Mouse (Mus musculus): ENCODE results near the gene Ppp1ca. TPM values are rescaled to one million over a fixed set of nuclear protein-coding genes. Genes with fewer than 3 reads are reported as not detected.
A peak's percentile ranks its signal among the peaks of the same experiment; 100 is the strongest.

Ppp1ca gene
- polyA plus RNA-seq, 1 experiment from 2014 or later, result 759 TPM

DNA sequence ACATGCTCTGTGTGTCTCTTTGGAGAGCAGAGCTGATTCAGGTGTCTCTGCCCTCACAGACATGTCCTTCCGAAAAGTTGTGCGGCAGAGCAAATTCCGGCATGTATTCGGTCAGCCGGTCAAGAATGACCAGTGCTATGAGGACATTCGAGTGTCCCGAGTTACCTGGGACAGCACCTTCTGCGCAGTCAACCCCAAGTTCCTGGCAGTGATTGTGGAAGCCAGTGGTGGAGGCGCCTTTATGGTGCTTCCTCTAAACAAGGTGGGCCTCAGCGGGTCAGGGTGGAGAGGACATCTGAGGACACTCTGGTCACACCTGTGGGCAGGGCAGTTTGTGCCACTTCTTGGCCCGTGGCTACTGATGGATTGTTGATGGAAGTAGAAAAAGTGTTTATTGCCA is 42.6 kb upstream of the Ppp1ca start:
- Histone ChIP-seq H3K36me3 (peaks cover 39% of the 10 kb centered on the region), H3K4me2 (peak overlapping the region; percentile 81), H3K27ac (peak overlapping the region; percentile 81), H3K9ac (peak overlapping the region; percentile 90), H3K27me3 (no peaks in the 10 kb centered on the region), H3K4me1 (peaks cover 22% of the 10 kb centered on the region), H3K9me3 (no peaks in the 10 kb centered on the region), H3K4me3 (peak overlapping the region; percentile 92)
- WGBS, result 85% methylated on average over 11 of the region's 11 CpGs
- no peak for ATAC-seq (ENCODE audit: insufficient number of reproducible peaks, low FRiP score, low TSS enrichment, low read depth)

DNA sequence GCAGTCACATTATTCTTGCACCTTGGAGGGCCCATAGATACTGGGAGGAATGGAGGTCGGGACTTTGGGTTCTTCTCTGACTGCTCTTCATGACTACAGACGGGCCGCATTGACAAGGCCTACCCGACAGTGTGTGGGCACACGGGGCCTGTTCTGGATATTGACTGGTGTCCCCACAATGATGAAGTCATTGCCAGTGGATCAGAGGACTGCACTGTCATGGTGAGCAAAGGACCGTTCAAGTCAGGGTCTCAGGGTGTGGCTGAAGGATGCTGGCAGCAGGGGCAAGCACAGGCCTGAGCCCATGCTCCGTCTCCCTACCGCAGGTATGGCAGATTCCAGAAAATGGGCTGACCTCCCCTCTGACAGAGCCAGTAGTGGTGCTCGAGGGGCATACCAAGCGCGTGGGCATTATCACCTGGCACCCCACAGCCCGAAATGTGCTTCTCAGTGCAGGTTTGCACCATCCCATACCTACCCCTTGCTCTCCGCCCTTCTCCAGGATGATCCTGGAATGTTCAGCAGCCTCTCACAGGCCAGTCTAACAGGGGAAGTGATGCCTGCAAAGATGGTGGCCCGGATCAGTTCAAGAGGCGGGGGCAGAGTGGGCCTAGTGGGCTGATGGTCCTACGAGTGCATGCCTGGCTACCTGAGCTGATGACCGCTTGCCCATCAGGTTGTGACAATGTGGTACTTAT is 42.0 kb upstream of the Ppp1ca start:
- H3K36me3 ChIP-seq, result peaks cover 39% of the 10 kb centered on the region
- H3K27me3 ChIP-seq, result no peaks in the 10 kb centered on the region
- peaks cover 22% of the 10 kb centered on the region for H3K4me1 ChIP-seq
- no peak overlapping the region for H3K9ac ChIP-seq
- 93% methylated on average over 17 of the region's 17 CpGs for WGBS
- H3K9me3 ChIP-seq, result no peaks in the 10 kb centered on the region
- H3K4me3 ChIP-seq, result peak overlapping the region; percentile 92
- no peak for ATAC-seq (ENCODE audit: insufficient number of reproducible peaks, low FRiP score, low TSS enrichment, low read depth)
- H3K27ac ChIP-seq, result no peak overlapping the region
- H3K4me2 ChIP-seq, result peak overlapping the region; percentile 81

DNA sequence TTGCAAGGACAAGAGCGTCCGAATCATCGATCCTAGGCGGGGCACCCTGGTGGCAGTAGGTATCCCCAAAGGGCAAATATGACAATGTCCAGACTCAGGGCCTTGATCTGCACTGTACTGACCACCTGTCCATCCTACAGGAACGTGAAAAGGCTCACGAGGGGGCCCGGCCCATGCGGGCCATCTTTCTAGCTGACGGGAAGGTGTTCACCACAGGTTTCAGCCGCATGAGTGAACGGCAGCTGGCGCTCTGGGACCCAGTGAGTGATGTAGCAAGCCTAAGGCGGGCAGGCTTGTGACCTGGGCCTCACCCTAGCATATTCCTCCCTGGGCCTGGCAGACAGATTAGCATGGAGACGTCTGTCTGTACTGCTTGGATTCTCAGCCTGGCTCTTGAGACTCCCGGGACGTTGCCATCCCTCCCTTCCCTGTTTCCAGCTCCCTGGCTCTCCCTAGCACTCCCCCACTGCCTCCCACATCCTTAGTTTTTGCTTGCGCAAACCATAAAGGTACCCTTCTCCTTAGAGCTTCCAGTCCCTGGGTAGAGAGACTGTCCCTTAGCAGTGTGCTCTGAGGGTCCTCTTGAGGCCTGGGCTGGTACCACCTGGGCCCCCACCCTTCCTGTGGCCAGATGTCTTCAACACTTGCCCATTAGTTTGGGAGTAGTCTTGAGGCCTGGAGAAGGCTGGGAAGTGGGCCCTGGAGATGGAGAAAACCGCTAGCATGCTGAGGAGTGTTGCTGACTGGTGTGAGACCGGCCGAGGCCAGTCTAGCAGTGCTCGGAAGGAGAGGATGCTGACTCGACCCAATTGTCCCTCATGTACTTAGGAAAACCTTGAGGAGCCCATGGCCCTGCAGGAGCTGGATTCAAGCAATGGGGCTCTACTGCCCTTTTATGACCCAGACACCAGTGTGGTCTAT is 41.0 kb upstream of the Ppp1ca start:
- Histone ChIP-seq H3K4me2 (no peak overlapping the region), H3K27ac (no peak overlapping the region), H3K9ac (no peak overlapping the region), H3K9me3 (no peaks in the 10 kb centered on the region), H3K4me3 (no peak overlapping the region), H3K4me1 (peaks cover 22% of the 10 kb centered on the region), H3K27me3 (no peaks in the 10 kb centered on the region), H3K36me3 (peaks cover 46% of the 10 kb centered on the region)
- 89% methylated on average over 22 of the region's 22 CpGs for WGBS
- no peak for ATAC-seq (ENCODE audit: insufficient number of reproducible peaks, low FRiP score, low TSS enrichment, low read depth)

DNA sequence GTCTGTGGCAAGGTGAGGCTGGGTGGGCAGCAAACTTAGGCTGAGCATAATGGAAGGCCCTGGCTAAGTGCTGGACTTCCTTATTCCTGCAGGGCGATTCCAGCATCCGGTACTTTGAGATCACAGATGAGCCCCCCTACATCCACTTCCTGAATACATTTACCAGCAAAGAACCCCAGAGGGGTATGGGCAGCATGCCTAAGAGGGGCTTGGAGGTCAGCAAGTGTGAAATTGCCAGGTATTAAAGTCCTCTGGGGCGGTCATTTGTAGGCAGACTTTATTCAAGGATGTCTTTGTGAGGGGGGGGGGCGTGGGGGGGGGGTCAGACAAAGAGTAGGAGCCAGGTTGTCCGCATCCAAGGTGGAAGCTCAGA is 40.4 kb upstream of the Ppp1ca start:
- ATAC-seq (ENCODE audit: insufficient number of reproducible peaks, low FRiP score, low TSS enrichment, low read depth), result no peak
- Histone ChIP-seq H3K4me1 (peaks cover 22% of the 10 kb centered on the region), H3K9me3 (no peaks in the 10 kb centered on the region), H3K4me3 (no peak overlapping the region), H3K27me3 (no peaks in the 10 kb centered on the region), H3K27ac (no peak overlapping the region), H3K4me2 (no peak overlapping the region), H3K9ac (no peak overlapping the region), H3K36me3 (peaks cover 53% of the 10 kb centered on the region)
- 65% methylated on average over 5 of the region's 5 CpGs for WGBS

DNA sequence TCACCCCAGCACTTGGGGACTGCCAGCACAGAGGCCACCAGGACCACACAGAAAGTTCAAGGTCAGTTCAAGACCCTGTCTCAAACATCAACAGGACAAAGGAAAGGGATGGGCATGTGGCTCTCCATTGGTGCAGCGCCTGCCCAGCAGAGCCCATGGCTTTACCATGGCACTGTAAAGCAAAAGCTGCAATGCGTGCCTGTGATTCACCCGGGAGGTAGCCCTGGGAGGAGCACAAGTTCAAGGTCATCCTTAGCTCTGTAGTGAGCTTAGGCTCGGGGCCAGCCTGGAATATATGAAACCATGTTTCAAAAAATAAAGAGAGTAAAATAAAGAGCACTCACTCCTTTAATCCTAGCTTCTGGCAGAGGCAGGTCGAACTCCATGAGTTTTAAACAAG is 40.0 kb upstream of the Ppp1ca start:
- H3K4me2 ChIP-seq, result no peak overlapping the region
- peaks cover 57% of the 10 kb centered on the region for H3K36me3 ChIP-seq
- H3K9me3 ChIP-seq, result no peaks in the 10 kb centered on the region
- H3K4me1 ChIP-seq, result peaks cover 22% of the 10 kb centered on the region
- no peak for ATAC-seq (ENCODE audit: insufficient number of reproducible peaks, low FRiP score, low TSS enrichment, low read depth)
- no peaks in the 10 kb centered on the region for H3K27me3 ChIP-seq
- no peak overlapping the region for H3K4me3 ChIP-seq
- 90% methylated on average over 5 of the region's 5 CpGs for WGBS
- no peak overlapping the region for H3K9ac ChIP-seq
- no peak overlapping the region for H3K27ac ChIP-seq

DNA sequence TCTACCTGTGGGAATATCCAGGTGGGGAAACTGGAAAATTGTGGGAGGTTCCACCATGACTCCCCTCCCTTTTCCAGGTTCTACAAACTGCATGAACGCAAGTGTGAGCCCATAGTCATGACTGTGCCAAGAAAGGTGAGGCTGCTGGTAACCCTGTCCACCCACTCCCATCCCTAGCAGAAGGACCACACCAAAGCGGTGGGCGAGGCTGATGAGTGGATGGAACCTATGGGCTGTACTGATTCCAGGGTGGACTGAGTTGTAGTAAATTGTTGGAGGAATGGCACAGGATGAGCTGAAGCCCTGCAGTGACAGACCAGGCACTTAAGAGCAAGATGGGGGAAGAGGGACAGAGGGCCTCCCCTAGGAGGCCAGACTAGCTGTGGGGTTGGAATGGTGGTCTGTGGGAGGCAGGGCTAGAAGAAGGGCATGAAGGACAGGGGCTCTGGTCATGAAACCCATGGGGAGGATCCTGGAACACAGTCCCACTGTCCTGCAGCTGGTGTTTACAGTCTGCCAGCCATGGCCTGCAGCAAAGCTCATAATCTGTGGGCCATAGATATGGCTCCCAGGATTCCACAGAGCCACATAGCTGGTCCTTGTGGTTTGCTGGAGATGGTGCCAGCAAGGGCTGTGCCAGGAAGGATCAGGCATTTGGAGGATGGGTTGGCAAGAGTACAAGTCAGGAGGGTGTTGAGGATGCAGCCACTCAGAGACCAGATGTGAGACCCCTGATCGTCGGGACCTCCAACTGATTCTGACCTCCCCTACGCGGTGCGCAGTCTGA is 39.2 kb upstream of the Ppp1ca start:
- H3K4me2 ChIP-seq, result no peak overlapping the region

DNA sequence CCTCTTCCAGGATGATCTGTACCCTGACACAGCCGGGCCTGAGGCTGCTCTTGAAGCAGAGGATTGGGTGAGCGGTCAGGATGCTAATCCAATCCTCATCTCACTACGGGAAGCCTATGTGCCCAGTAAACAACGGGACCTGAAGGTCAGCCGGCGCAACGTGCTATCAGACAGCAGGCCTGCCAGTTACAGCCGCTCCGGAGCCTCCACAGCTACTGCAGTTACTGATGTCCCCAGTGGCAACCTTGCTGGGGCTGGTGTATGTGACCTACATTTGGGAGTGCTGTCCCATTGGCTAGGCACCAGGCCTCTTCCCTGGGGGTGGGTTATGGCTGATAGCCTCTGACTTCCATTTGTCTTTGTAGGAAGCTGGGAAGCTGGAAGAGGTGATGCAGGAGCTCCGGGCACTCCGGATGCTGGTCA is 38.6 kb upstream of the Ppp1ca start, which contains the start of gene Ptprcap:
Gene Ptprcap (plus strand): TSS at position 373 of the 423 bp plus-strand sequence.
- no peak within 1 kb of the TSS for H3K9ac ChIP-seq
- H3K4me3 ChIP-seq, result no peak within 1 kb of the TSS

More for the DNA sequence above, 39.2 kb upstream of the Ppp1ca start:
- ATAC-seq (ENCODE audit: insufficient number of reproducible peaks, low FRiP score, low TSS enrichment, low read depth), result no peak
- Histone ChIP-seq H3K27me3 (no peaks in the 10 kb centered on the region), H3K4me3 (no peak overlapping the region), H3K4me1 (peaks cover 20% of the 10 kb centered on the region), H3K27ac (no peak overlapping the region), H3K9ac (no peak overlapping the region), H3K9me3 (no peaks in the 10 kb centered on the region), H3K36me3 (peaks cover 64% of the 10 kb centered on the region)
- WGBS, result 85% methylated on average over 8 of the region's 8 CpGs

DNA sequence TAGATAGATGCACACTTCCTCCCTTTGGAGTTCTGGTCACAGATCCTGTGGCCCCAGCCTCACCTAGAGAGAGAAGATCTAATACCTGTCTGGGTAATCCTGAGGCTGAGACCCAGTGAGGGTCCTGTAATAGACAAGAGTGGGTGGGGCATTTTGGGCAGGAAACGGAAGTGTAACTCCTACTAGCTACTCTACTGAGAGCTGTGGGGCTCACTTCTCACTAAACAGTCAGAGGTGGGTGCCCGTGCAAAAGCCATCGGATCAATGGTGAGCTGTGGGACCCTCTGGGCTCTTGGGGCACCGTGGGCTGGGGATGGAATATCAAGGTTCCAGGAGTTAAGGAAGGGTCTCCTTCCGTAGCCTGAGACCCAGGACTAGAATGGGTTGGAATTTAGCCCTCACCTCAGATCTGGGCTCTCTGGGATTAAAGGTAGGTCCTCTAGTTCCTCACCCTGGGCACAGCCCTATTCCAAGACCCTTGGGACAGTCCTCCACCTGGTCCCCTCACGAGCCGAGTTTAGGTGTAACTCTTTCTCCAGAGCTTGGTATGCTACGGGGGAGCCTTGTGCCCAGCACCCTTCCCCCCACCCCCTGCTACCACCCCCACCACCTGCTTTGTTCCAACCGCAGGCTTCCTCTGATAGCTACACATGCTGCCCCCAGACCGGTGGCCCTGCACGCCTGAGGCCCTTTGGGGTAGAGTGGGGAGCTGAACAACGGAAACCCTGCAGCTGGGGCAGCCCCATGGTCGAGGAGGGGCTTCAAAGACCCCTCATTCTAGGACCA is 37.2 kb upstream of the Ppp1ca start:
- WGBS, result 78% methylated on average over 13 of the region's 13 CpGs

More for the DNA sequence above, 38.6 kb upstream of the Ppp1ca start, which contains the start of gene Ptprcap:
- Histone ChIP-seq H3K4me1 (peaks cover 15% of the 10 kb centered on the region), H3K4me2 (no peak within 1 kb of the TSS), H3K9me3 (no peaks in the 10 kb centered on the region), H3K27ac (no peak within 1 kb of the TSS), H3K27me3 (no peaks in the 10 kb centered on the region), H3K36me3 (peaks cover 70% of the 10 kb centered on the region)
- 72% methylated on average over 11 of the region's 11 CpGs for WGBS
- ATAC-seq (ENCODE audit: insufficient number of reproducible peaks, low FRiP score, low TSS enrichment, low read depth), result no peak

DNA sequence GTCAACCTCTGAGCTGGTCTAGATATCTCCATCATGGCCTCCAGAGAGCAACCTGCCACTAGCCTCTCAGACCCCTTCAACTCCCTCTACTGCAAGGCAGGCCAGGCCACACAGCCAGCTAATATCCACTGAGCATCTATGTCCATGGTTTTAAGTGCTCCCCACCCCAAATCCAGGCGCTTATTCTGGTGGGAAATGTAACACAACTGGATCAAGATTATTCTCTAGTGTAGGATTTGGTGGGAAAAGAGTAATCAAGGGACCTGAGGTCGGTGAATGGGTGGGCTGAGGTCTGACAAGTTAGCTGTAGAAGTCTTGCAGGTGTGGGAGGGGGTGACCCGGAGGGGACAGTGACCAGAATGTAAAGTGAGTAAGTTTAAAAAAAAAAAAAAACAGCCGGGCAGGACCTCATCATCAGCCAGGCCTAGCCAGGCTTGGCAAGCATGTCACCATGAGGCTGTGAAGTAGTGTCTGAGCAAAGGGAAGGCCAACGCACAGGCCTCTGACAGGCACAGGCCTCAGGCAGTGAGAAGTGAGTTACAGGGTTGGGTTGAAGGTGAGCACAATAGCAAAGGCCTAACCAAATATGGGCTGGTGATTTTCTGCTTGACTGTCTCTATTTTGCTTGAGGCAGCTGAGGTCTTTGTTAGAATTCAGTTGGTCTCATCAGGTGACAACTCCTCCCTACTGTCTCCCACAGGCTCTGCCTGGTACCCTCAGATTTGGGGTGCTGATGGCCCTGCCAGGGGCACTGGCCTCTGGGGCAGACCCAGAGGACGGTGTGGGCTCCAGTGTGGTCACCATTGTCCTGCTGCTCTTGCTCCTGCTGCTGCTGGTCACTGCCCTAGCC is 36.4 kb upstream of the Ppp1ca start:
- 0 out of 2 replicates have a peak overlapping the region, but pooled peaks have one; percentile 14 for H3K9ac ChIP-seq
- H3K27ac ChIP-seq, result no peak overlapping the region; the same call in 1 of the 2 replicates
- no peaks in the 10 kb centered on the region for H3K9me3 ChIP-seq
- no peak overlapping the region for H3K4me3 ChIP-seq
- 81% methylated on average over 6 of the region's 6 CpGs for WGBS
- no peaks in the 10 kb centered on the region for H3K4me1 ChIP-seq
- ATAC-seq (ENCODE audit: insufficient number of reproducible peaks, low FRiP score, low TSS enrichment, low read depth), result no peak
- no peaks in the 10 kb centered on the region for H3K27me3 ChIP-seq
- H3K36me3 ChIP-seq, result peaks cover 82% of the 10 kb centered on the region
- no peak overlapping the region for H3K4me2 ChIP-seq

More for the DNA sequence above, 37.2 kb upstream of the Ppp1ca start:
- Histone ChIP-seq H3K4me1 (peaks cover 7% of the 10 kb centered on the region), H3K4me3 (no peak overlapping the region), H3K27me3 (no peaks in the 10 kb centered on the region), H3K27ac (no peak overlapping the region; the same call in 1 of the 2 replicates), H3K4me2 (no peak overlapping the region), H3K9me3 (no peaks in the 10 kb centered on the region), H3K36me3 (peaks cover 84% of the 10 kb centered on the region), H3K9ac (no peak overlapping the region)
- no peak for ATAC-seq (ENCODE audit: insufficient number of reproducible peaks, low FRiP score, low TSS enrichment, low read depth)

DNA sequence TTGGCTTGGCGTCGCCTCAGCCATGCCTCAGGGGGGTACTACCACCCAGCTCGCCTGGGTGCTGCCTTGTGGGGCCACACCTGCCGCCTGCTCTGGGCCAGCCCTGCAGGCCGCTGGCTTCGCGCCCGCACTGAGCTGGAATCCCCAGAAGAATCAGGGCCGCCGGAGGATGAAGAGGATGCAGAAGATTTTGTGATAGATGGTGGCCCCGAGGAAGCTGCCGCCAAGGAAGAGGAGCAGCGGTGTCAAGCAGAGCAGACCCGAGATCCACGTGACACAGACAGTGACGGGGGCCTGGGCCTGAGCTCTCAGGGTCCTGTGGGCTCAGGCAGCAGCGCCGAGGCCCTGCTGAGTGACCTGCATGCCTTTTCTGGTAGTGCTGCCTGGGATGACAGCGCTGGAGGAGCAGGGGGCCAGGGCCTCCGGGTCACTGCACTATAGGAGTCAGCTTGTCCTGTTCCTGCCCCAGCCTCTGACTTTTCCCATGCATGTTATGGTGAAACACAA is 35.7 kb upstream of the Ppp1ca start:
- Histone ChIP-seq H3K27me3 (no peaks in the 10 kb centered on the region), H3K36me3 (peaks cover 81% of the 10 kb centered on the region), H3K4me1 (no peaks in the 10 kb centered on the region), H3K27ac (no peak overlapping the region), H3K9me3 (no peaks in the 10 kb centered on the region), H3K4me2 (no peak overlapping the region), H3K4me3 (no peak overlapping the region), H3K9ac (no peak overlapping the region)
- ATAC-seq (ENCODE audit: insufficient number of reproducible peaks, low FRiP score, low TSS enrichment, low read depth), result no peak
- WGBS, result 77% methylated on average over 20 of the region's 20 CpGs
